Comparison of ENCODE assay signal across 8 mouse cellular contexts in genomic region chr10:14017822-14018364, GRCm38 (mm10). TPM values are rescaled to one million over a fixed set of nuclear protein-coding genes. Genes with fewer than 3 reads are reported as not detected.
A peak's percentile ranks its signal among the peaks of the same experiment; 100 is the strongest.
DNase-seq lines count a peak whose midpoint lies in the region; ATAC-seq lines count a peak whose summit lies in the region.

No protein-coding gene starts in this region.

- H3K27ac ChIP-seq in forebrain, embryonic 10.5 days = 0 out of 2 replicates have a peak overlapping the region, but pooled peaks have one; percentile 58
- peak overlapping the region; percentile 11 for H3K27ac ChIP-seq in hindbrain, embryonic 15.5 days (replicated peaks)
- H3K27ac ChIP-seq in limb, embryonic 13.5 days = no peak overlapping the region
- peak overlapping the region; percentile 61; the same call in 1 of the 2 replicates for H3K27ac ChIP-seq in neural tube, embryonic 13.5 days (replicated peaks)

- no peaks in the 10 kb centered on the region for H3K27me3 ChIP-seq in forebrain, embryonic 10.5 days (ENCODE audit: poor library complexity, severe bottlenecking)
- no peaks in the 10 kb centered on the region for H3K27me3 ChIP-seq in hindbrain, embryonic 15.5 days
- peaks cover 14% of the 10 kb centered on the region for H3K27me3 ChIP-seq in limb, embryonic 13.5 days
- no peaks in the 10 kb centered on the region for H3K27me3 ChIP-seq in neural tube, embryonic 13.5 days

- H3K4me1 ChIP-seq in forebrain, embryonic 10.5 days = peaks cover 20% of the 10 kb centered on the region
- H3K4me1 ChIP-seq in hindbrain, embryonic 15.5 days (replicated peaks) = peaks cover 15% of the 10 kb centered on the region
- peaks cover 15% of the 10 kb centered on the region for H3K4me1 ChIP-seq in limb, embryonic 13.5 days
- peaks cover 33% of the 10 kb centered on the region for H3K4me1 ChIP-seq in neural tube, embryonic 13.5 days (replicated peaks)

- H3K36me3 ChIP-seq in forebrain, embryonic 10.5 days (replicated peaks) = no peaks in the 10 kb centered on the region
- no peaks in the 10 kb centered on the region for H3K36me3 ChIP-seq in hindbrain, embryonic 15.5 days
- no peaks in the 10 kb centered on the region for H3K36me3 ChIP-seq in limb, embryonic 13.5 days
- no peaks in the 10 kb centered on the region for H3K36me3 ChIP-seq in neural tube, embryonic 13.5 days

- DNase-seq in cerebellum, postnatal 10 days = peak; percentile 30 to 37
- DNase-seq in adipocyte (ENCODE audit: low spot score) = peak; percentile 38
- DNase-seq in forebrain, embryonic 10.5 days (ENCODE audit: extremely low spot score, low spot score) = peak; percentile 17
- DNase-seq in urinary bladder, adult 2 months (ENCODE audit: low spot score) = no peak

- peak overlapping the region; percentile 27 for H3K4me3 ChIP-seq in forebrain, embryonic 10.5 days
- peak overlapping the region; percentile 26 for H3K4me3 ChIP-seq in hindbrain, embryonic 15.5 days
- peak overlapping the region; percentile 28 for H3K4me3 ChIP-seq in limb, embryonic 13.5 days
- peak overlapping the region; percentile 22 for H3K4me3 ChIP-seq in neural tube, embryonic 13.5 days

- no peaks in the 10 kb centered on the region for H3K9me3 ChIP-seq in forebrain, embryonic 10.5 days
- H3K9me3 ChIP-seq in hindbrain, embryonic 15.5 days = no peaks in the 10 kb centered on the region
- no peaks in the 10 kb centered on the region for H3K9me3 ChIP-seq in limb, embryonic 13.5 days
- H3K9me3 ChIP-seq in neural tube, embryonic 13.5 days = no peaks in the 10 kb centered on the region

- 9% methylated on average over 12 of the region's 12 CpGs for WGBS in forebrain, embryonic 10.5 days
- 3% methylated on average over 12 of the region's 12 CpGs for WGBS in hindbrain, embryonic 15.5 days
- WGBS in limb, embryonic 13.5 days = 2% methylated on average over 12 of the region's 12 CpGs
- 3% methylated on average over 12 of the region's 12 CpGs for WGBS in neural tube, embryonic 13.5 days

- peak overlapping the region; percentile 11; the same call in 1 of the 2 replicates for H3K9ac ChIP-seq in hindbrain, embryonic 15.5 days
- 0 out of 2 replicates have a peak overlapping the region, but pooled peaks have one; percentile 50 for H3K9ac ChIP-seq in limb, embryonic 13.5 days
- peak overlapping the region; percentile 49; the same call in 1 of the 2 replicates for H3K9ac ChIP-seq in neural tube, embryonic 13.5 days

- peak overlapping the region; percentile 52 for H3K4me2 ChIP-seq in hindbrain, embryonic 15.5 days
- peak overlapping the region; percentile 52 for H3K4me2 ChIP-seq in limb, embryonic 13.5 days (replicated peaks)
- H3K4me2 ChIP-seq in neural tube, embryonic 13.5 days = peak overlapping the region; percentile 48

- no peak for ATAC-seq in cerebellum, adult (ENCODE audit: insufficient number of reproducible peaks, low FRiP score, low TSS enrichment)
- ATAC-seq in hindbrain, embryonic 15.5 days (ENCODE audit: low FRiP score, low read depth) = peak; percentile 62; the same call in 1 of the 2 replicates
- ATAC-seq in limb, embryonic 13.5 days (ENCODE audit: low FRiP score, low read depth) = peak; percentile 79
- peak; percentile 44; the same call in 1 of the 2 replicates for ATAC-seq in neural tube, embryonic 13.5 days (ENCODE audit: low read depth)

RNA-seq across cellular contexts. Expression of gene Hivep2, which starts 52.0 kb away (rescaled TPM):
- polyA plus RNA-seq in forebrain, embryonic 10.5 days (2016; fragmentation: Nextera tagmentation; extraction: Ambion mirVana) = 1.0 TPM in 2 replicates
- polyA plus RNA-seq in hindbrain, embryonic 15.5 days (2015; fragmentation: Nextera tagmentation; extraction: Ambion mirVana) = 10.7 and 11.6 TPM in 2 replicates
- 5.5 and 6.5 TPM in 2 replicates for polyA plus RNA-seq in limb, embryonic 13.5 days (2015; fragmentation: Nextera tagmentation; extraction: Ambion mirVana)
- 8.6 and 9.5 TPM in 2 replicates for polyA plus RNA-seq in neural tube, embryonic 13.5 days (2015; fragmentation: Nextera tagmentation; extraction: Ambion mirVana)
- 14.4 and 18.4 TPM in 2 replicates for polyA plus RNA-seq in urinary bladder, adult 2 months (2012; rRNA removed)
